Mouse (Mus musculus): ENCODE results near the gene Naa20.
A peak's percentile ranks its signal among the peaks of the same experiment; 100 is the strongest.
"Not testable (repeated sequence)": the region's sequence is repeated elsewhere in the genome, so short reads cannot be mapped to it uniquely, and the experiment has no call there.

Naa20 gene

GRCm38 (mm10) chr2:145884913-145885785, 16.8 kb upstream of the Naa20 start:
- no peak for DNase-seq (ENCODE audit: low spot score)

GRCm38 (mm10) chr2:145887937-145888765, 13.7 kb upstream of the Naa20 start:
- peak; percentile 57 for DNase-seq (ENCODE audit: low spot score)

GRCm38 (mm10) chr2:145888766-145889480, 13.0 kb upstream of the Naa20 start:
- no peak for DNase-seq (ENCODE audit: low spot score)

- DNase-seq (ENCODE audit: low spot score): no peak
Measured at GRCm38 (mm10) chr2:145890571-145890970, 11.3 kb upstream of the Naa20 start.

GRCm38 (mm10) chr2:145893756-145894155, 8.1 kb upstream of the Naa20 start:
- no peak for DNase-seq (ENCODE audit: low spot score)

GRCm38 (mm10) chr2:145898106-145898505, 3.8 kb upstream of the Naa20 start:
- no peak for DNase-seq (ENCODE audit: low spot score)

- DNase-seq (ENCODE audit: low spot score): not testable (repeated sequence)
Measured at GRCm38 (mm10) chr2:145900318-145900717, 1.6 kb upstream of the Naa20 start.

GRCm38 (mm10) chr2:145903061-145903901, 1.4 kb downstream of the Naa20 start:
- DNase-seq (ENCODE audit: low spot score): peak; percentile 75

- DNase-seq (ENCODE audit: low spot score): no peak
Measured at GRCm38 (mm10) chr2:145903983-145904616, 2.2 kb downstream of the Naa20 start.

GRCm38 (mm10) chr2:145905156-145905555, 3.3 kb downstream of the Naa20 start:
- DNase-seq (ENCODE audit: low spot score): no peak

GRCm38 (mm10) chr2:145905884-145906283, 4.0 kb downstream of the Naa20 start:
- not testable (repeated sequence) for DNase-seq (ENCODE audit: low spot score)

- no peak for DNase-seq (ENCODE audit: low spot score)
Measured at GRCm38 (mm10) chr2:145920941-145921650, 19.2 kb downstream of the Naa20 start.

- peak; percentile 87 for DNase-seq (ENCODE audit: low spot score)
Measured at GRCm38 (mm10) chr2:145934339-145935231, 32.7 kb downstream of the Naa20 start, which contains the start of the genes Cfap61 and Crnkl1. Gene Cfap61 (plus strand): TSS chr2:145934784. Gene Crnkl1 (minus strand): TSS chr2:145935014.

- DNase-seq (ENCODE audit: low spot score): no peak
Measured at GRCm38 (mm10) chr2:145936975-145937374, 35.1 kb downstream of the Naa20 start.

- no peak for DNase-seq (ENCODE audit: low spot score)
Measured at GRCm38 (mm10) chr2:145941403-145941802, 39.5 kb downstream of the Naa20 start.

GRCm38 (mm10) chr2:145944286-145944685, 42.4 kb downstream of the Naa20 start:
- DNase-seq (ENCODE audit: low spot score): no peak

GRCm38 (mm10) chr2:145948402-145948954, 46.6 kb downstream of the Naa20 start:
- DNase-seq (ENCODE audit: low spot score): no peak

GRCm38 (mm10) chr2:145949475-145950068, 47.7 kb downstream of the Naa20 start:
- no peak for DNase-seq (ENCODE audit: low spot score)

Data from layer of hippocampus, adult 9-10 months (tissue).